Mouse (Mus musculus): ENCODE measurements around the gene Clec4n. TPM values are rescaled to one million over a fixed set of nuclear protein-coding genes. Genes with fewer than 3 reads are reported as not detected.
"Not testable (repeated sequence)": the region's sequence is repeated elsewhere in the genome, so short reads cannot be mapped to it uniquely, and the experiment has no call there.

The Clec4n gene
- polyA plus RNA-seq, 1 experiment from 2014 or later = 1.0 TPM

- 93% methylated on average over 2 of the region's 2 CpGs for WGBS
- no peaks in the 10 kb centered on the region for H3K27me3 ChIP-seq (replicated peaks; ENCODE audit: control insufficient read depth, insufficient read depth, low read length)
- H3K36me3 ChIP-seq (ENCODE audit: control insufficient read depth, insufficient read depth, low read length) = no peaks in the 10 kb centered on the region
- H3K9me3 ChIP-seq (replicated peaks; ENCODE audit: control insufficient read depth, low read length) = no peaks in the 10 kb centered on the region
- no peak overlapping the region for H3K4me2 ChIP-seq (ENCODE audit: low read length)
- H3K9ac ChIP-seq (ENCODE audit: low read length) = no peak overlapping the region
- H3K27ac ChIP-seq (ENCODE audit: low read depth, low read length) = no peak overlapping the region
- no peaks in the 10 kb centered on the region for H3K4me1 ChIP-seq (ENCODE audit: control insufficient read depth, insufficient read depth, low read length)
- ATAC-seq (no peak), DNase-seq (ENCODE audit: low spot score) (no peak)
- no peak overlapping the region for H3K4me3 ChIP-seq (ENCODE audit: low read depth, low read length)
Measured at GRCm38 (mm10) chr6:123279443-123279842, 49.8 kb downstream of the Clec4n start.

GRCm38 (mm10) chr6:123286311-123286710 is 56.7 kb downstream of the Clec4n start:
- no peak for DNase-seq (ENCODE audit: low spot score)
- Histone ChIP-seq H3K36me3 (ENCODE audit: control insufficient read depth, insufficient read depth, low read length) (no peaks in the 10 kb centered on the region), H3K27ac (ENCODE audit: low read depth, low read length) (no peak overlapping the region), H3K9ac (ENCODE audit: low read length) (no peak overlapping the region), H3K4me1 (ENCODE audit: control insufficient read depth, insufficient read depth, low read length) (no peaks in the 10 kb centered on the region), H3K27me3 (replicated peaks; ENCODE audit: control insufficient read depth, insufficient read depth, low read length) (no peaks in the 10 kb centered on the region), H3K9me3 (replicated peaks; ENCODE audit: control insufficient read depth, low read length) (no peaks in the 10 kb centered on the region), H3K4me3 (ENCODE audit: low read depth, low read length) (no peak overlapping the region), H3K4me2 (ENCODE audit: low read length) (no peak overlapping the region)
- ATAC-seq = no peak
- WGBS = 87% methylated on average over 2 of the region's 2 CpGs

GRCm38 (mm10) chr6:123288931-123289330 is 59.3 kb downstream of the Clec4n start:
- WGBS = 86% methylated on average over 10 of the region's 10 CpGs
- Histone ChIP-seq H3K27me3 (replicated peaks; ENCODE audit: control insufficient read depth, insufficient read depth, low read length) (no peaks in the 10 kb centered on the region), H3K36me3 (ENCODE audit: control insufficient read depth, insufficient read depth, low read length) (no peaks in the 10 kb centered on the region), H3K9ac (ENCODE audit: low read length) (no peak overlapping the region), H3K4me3 (ENCODE audit: low read depth, low read length) (no peak overlapping the region), H3K27ac (ENCODE audit: low read depth, low read length) (no peak overlapping the region), H3K9me3 (replicated peaks; ENCODE audit: control insufficient read depth, low read length) (no peaks in the 10 kb centered on the region), H3K4me1 (ENCODE audit: control insufficient read depth, insufficient read depth, low read length) (no peaks in the 10 kb centered on the region), H3K4me2 (ENCODE audit: low read length) (no peak overlapping the region)
- ATAC-seq (no peak), DNase-seq (ENCODE audit: low spot score) (no peak)

- DNase-seq (ENCODE audit: low spot score) (no peak), ATAC-seq (no peak)
- 84% methylated on average over 4 of the region's 4 CpGs for WGBS
- no peaks in the 10 kb centered on the region for H3K27me3 ChIP-seq (replicated peaks; ENCODE audit: control insufficient read depth, insufficient read depth, low read length)
- no peak within 1 kb of the TSS for H3K9ac ChIP-seq (ENCODE audit: low read length)
- H3K36me3 ChIP-seq (ENCODE audit: control insufficient read depth, insufficient read depth, low read length) = no peaks in the 10 kb centered on the region
- H3K9me3 ChIP-seq (replicated peaks; ENCODE audit: control insufficient read depth, low read length) = no peaks in the 10 kb centered on the region
- no peak within 1 kb of the TSS for H3K4me3 ChIP-seq (ENCODE audit: low read depth, low read length)
- H3K27ac ChIP-seq (ENCODE audit: low read depth, low read length) = no peak within 1 kb of the TSS
- no peaks in the 10 kb centered on the region for H3K4me1 ChIP-seq (ENCODE audit: control insufficient read depth, insufficient read depth, low read length)
- no peak within 1 kb of the TSS for H3K4me2 ChIP-seq (ENCODE audit: low read length)
Measured at GRCm38 (mm10) chr6:123289753-123290152, 60.1 kb downstream of the Clec4n start, which contains the start of gene Clec4e. TSS of gene Clec4e (minus strand) at chr6:123289870.

- 100% methylated on average over 1 of the region's 1 CpGs for WGBS
- no peak for ATAC-seq
- H3K4me1 ChIP-seq (ENCODE audit: control insufficient read depth, insufficient read depth, low read length) = no peaks in the 10 kb centered on the region
- no peak overlapping the region for H3K4me2 ChIP-seq (ENCODE audit: low read length)
- H3K9me3 ChIP-seq (replicated peaks; ENCODE audit: control insufficient read depth, low read length) = no peaks in the 10 kb centered on the region
- H3K9ac ChIP-seq (ENCODE audit: low read length) = no peak overlapping the region
- no peaks in the 10 kb centered on the region for H3K36me3 ChIP-seq (ENCODE audit: control insufficient read depth, insufficient read depth, low read length)
- H3K27ac ChIP-seq (ENCODE audit: low read depth, low read length) = no peak overlapping the region
- DNase-seq (ENCODE audit: low spot score) = no peak
- no peaks in the 10 kb centered on the region for H3K27me3 ChIP-seq (replicated peaks; ENCODE audit: control insufficient read depth, insufficient read depth, low read length)
- no peak overlapping the region for H3K4me3 ChIP-seq (ENCODE audit: low read depth, low read length)
Measured at GRCm38 (mm10) chr6:123292751-123293400, 63.2 kb downstream of the Clec4n start.

GRCm38 (mm10) chr6:123293509-123293908 is 63.9 kb downstream of the Clec4n start:
- H3K27ac ChIP-seq (ENCODE audit: low read depth, low read length); H3K9ac ChIP-seq (ENCODE audit: low read length); ATAC-seq; H3K36me3 ChIP-seq (ENCODE audit: control insufficient read depth, insufficient read depth, low read length); H3K9me3 ChIP-seq (replicated peaks; ENCODE audit: control insufficient read depth, low read length); H3K4me2 ChIP-seq (ENCODE audit: low read length); H3K4me3 ChIP-seq (ENCODE audit: low read depth, low read length); H3K4me1 ChIP-seq (ENCODE audit: control insufficient read depth, insufficient read depth, low read length); DNase-seq (ENCODE audit: low spot score); H3K27me3 ChIP-seq (replicated peaks; ENCODE audit: control insufficient read depth, insufficient read depth, low read length): not testable (repeated sequence)
- 91% methylated on average over 11 of the region's 11 CpGs for WGBS

Other genes with a start within 250 kb of the Clec4n start
- not detected in 2 replicates for gene Clec4a4, start 239.5 kb upstream of the Clec4n start, polyA plus RNA-seq (2014; fragmentation: Nextera tagmentation; extraction: Ambion mirVana)
- not detected in 2 replicates for gene Clec4b1, start 179.9 kb upstream of the Clec4n start, polyA plus RNA-seq (2014; fragmentation: Nextera tagmentation; extraction: Ambion mirVana)
- 1.3 and 1.7 TPM in 2 replicates for gene Clec4a2, start 123.4 kb upstream of the Clec4n start, polyA plus RNA-seq (2014; fragmentation: Nextera tagmentation; extraction: Ambion mirVana)
- gene Clec4b2, start 57.0 kb upstream of the Clec4n start, polyA plus RNA-seq (2014; fragmentation: Nextera tagmentation; extraction: Ambion mirVana) = not detected in 2 replicates
- gene Clec4d, start 32.3 kb downstream of the Clec4n start, polyA plus RNA-seq (2014; fragmentation: Nextera tagmentation; extraction: Ambion mirVana) = not detected in 2 replicates
- gene Clec4e, start 60.0 kb downstream of the Clec4n start, polyA plus RNA-seq (2014; fragmentation: Nextera tagmentation; extraction: Ambion mirVana) = not detected in 2 replicates
- gene Vmn2r19, start 78.5 kb downstream of the Clec4n start, polyA plus RNA-seq (2014; fragmentation: Nextera tagmentation; extraction: Ambion mirVana) = not detected in 2 replicates
- not detected in 2 replicates for gene Vmn2r20, start 188.3 kb downstream of the Clec4n start, polyA plus RNA-seq (2014; fragmentation: Nextera tagmentation; extraction: Ambion mirVana)